Mouse (Mus musculus): ENCODE measurements around the gene Taldo1.

DNA sequence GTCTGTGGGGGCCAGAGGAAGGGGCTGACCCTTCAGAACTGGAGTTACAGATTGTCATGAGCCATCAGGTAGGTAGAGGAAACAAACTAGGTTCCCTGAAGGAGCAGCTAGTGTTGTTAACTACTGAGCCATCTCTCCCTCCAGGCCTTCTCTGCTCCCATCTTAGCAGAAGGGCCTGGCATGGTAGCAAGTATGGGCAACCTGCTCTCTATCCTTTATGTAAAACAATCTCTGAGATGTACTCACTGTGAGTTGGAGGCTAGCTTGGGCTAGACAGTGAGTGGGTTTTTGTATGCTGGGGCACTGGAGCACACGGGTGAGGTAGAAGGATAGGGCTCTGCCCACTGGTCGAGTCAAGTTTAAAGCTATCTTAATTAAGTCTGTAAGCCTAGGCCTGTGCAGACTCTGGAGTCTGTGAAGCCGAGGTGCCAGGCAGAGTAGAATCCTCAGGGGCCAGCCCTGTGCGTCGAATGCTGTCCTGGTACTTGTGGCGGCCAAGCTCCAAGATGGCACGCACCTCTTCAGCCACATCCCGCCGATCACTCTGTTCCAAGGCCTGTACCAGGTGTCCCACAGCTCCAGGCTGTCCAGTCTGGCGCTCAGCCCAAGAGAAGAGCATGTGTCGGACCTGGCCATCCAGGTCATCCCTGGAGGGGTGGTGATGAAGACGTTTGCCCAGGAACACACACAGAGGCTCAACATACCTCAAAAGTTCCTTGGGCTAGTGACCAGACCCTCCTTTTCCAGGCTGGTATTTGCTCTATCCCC lies 46.4 kb downstream of the Taldo1 start:
- TF ChIP-seq CTCF (IDR thresholded peaks at IDR 0.05; ENCODE audit: borderline replicate concordance, extremely low read depth, insufficient read depth, insufficient read length) (no peak), POLR2A (IDR thresholded peaks at IDR 0.05; ENCODE audit: borderline replicate concordance, extremely low read depth, insufficient read depth, insufficient read length, poor library complexity, severe bottlenecking) (no peak)

Data from brain, embryonic 14.5 days (tissue).